Mouse (Mus musculus) limb, embryonic 11.5 days (tissue): ENCODE data around the gene Cyba. TPM values are rescaled to one million over a fixed set of nuclear protein-coding genes. Genes with fewer than 3 reads are reported as not detected.

ENCODE experiments used
- ATAC-seq: fragments of 200-750 bp; cut with Nextera tagmentation; 2 replicates; pipeline ENCODE4 v1.8.0; 2017; ENCODE audit warnings: low read depth; ENCODE audit not compliant: insufficient number of reproducible peaks, low FRiP score, low TSS enrichment
- DNase-seq: peaks from one replicate; pipeline ENCODE4 v3.0.0-alpha.2; 2015; ENCODE audit warnings: low spot score
- H3K27ac ChIP-seq: fragments of 300-500 bp; sonication (generic); replicated peaks from 2 replicates; pipeline ENCODE4 v1.5.1; 2014; ENCODE audit warnings: low read depth, mild to moderate bottlenecking, low read length
- H3K27me3 ChIP-seq: fragments of 300-500 bp; sonication (generic); 2 replicates; pipeline ENCODE4 v1.6.1; 2014; ENCODE audit warnings: mild to moderate bottlenecking, low read length, mixed read lengths; ENCODE audit not compliant: control insufficient read depth, insufficient read depth
- H3K36me3 ChIP-seq: fragments of 300-500 bp; sonication (generic); 2 replicates; pipeline ENCODE4 v1.6.1; 2014; ENCODE audit warnings: mild to moderate bottlenecking, low read length, moderate library complexity, mixed read lengths; ENCODE audit not compliant: control insufficient read depth, insufficient read depth
- H3K4me1 ChIP-seq: fragments of 300-500 bp; sonication (generic); 2 replicates; pipeline ENCODE4 v1.6.1; 2014; ENCODE audit warnings: low read length, mixed read lengths; ENCODE audit not compliant: control insufficient read depth, insufficient read depth
- H3K4me2 ChIP-seq: fragments of 300-500 bp; sonication (generic); 2 replicates; pipeline ENCODE4 v1.6.1; 2014; ENCODE audit warnings: low read depth, mild to moderate bottlenecking, moderate library complexity; ENCODE audit not compliant: severe bottlenecking
- H3K4me3 ChIP-seq: fragments of 300-500 bp; sonication (generic); 2 replicates; pipeline ENCODE4 v1.5.1; 2014; ENCODE audit warnings: low read depth, low read length
- H3K9ac ChIP-seq: fragments of 300-500 bp; sonication (generic); 2 replicates; pipeline ENCODE4 v1.6.1; 2014; ENCODE audit warnings: mild to moderate bottlenecking, low read length
- H3K9me3 ChIP-seq: fragments of 300-500 bp; sonication (generic); 2 replicates; pipeline ENCODE4 v1.6.1; 2016; ENCODE audit warnings: low read length; ENCODE audit not compliant: control insufficient read depth
- WGBS: fragments of 180-500 bp; shearing (Covaris S2); extraction: QIAGEN DNeasy Blood & Tissue Kit; methylation state at CpG from one replicate; pipeline ENCODE4 v1.1.7; 2014; 5-methylcytosine and 5-hydroxymethylcytosine counted together
- polyA plus RNA-seq: library from polyadenylated mRNA; unstranded; fragments of >200 nt; fragmentation: Nextera tagmentation; extraction: Ambion mirVana; gene quantifications from 2 replicates; pipeline ENCODE4 v1.2.1, GENCODE M21; 2014

The Cyba gene
- polyA plus RNA-seq, 1 experiment from 2014 or later, result 82.4 TPM

DNA sequence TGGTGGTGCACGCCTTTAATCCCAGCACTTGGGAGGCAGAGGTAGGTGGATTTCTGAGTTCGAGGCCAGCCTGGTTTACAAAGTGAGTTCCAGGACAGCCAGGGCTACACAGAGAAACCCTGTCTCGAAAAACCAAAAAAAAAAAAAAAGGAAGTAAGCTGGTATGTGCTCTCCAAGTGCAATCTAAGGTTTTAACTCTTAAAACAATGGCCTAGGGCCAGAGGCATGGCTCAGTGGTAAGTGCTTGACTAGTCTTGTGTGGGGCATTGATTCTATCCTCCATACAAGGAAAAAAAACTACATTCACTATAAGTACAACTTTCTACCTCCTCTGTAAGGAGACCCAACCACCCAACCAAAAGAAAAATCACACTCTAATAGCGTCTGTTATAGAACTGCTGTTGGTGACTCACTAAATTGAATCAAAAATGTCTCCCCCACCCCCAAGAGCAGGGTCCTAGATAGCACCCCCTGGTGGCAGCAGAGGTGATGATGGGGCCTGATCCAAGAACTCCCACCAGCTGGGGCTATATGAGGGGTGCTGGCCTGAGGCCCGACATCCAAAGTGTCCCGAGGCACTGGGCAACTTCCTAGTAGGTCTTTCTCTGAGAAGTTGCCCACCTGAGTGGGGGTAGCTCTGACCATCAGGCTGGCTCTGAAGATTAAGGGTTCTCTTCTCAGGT is 26.6 kb upstream of the Cyba start:
- ATAC-seq (no peak), DNase-seq (no peak)
- Histone ChIP-seq H3K27ac (no peak overlapping the region), H3K4me1 (peaks cover 11% of the 10 kb centered on the region), H3K4me2 (no peak overlapping the region), H3K36me3 (no peaks in the 10 kb centered on the region), H3K4me3 (no peak overlapping the region), H3K9ac (no peak overlapping the region), H3K9me3 (no peaks in the 10 kb centered on the region), H3K27me3 (peaks cover 28% of the 10 kb centered on the region)
- WGBS, result 55% methylated on average over 6 of the region's 6 CpGs

GRCm38 (mm10) chr8:122457171-122457570 is 24.4 kb upstream of the Cyba start:
- Histone ChIP-seq H3K36me3 (no peaks in the 10 kb centered on the region), H3K27ac (no peak overlapping the region), H3K27me3 (peaks cover 28% of the 10 kb centered on the region), H3K4me1 (peaks cover 11% of the 10 kb centered on the region), H3K4me2 (no peak overlapping the region), H3K4me3 (no peak overlapping the region), H3K9me3 (no peaks in the 10 kb centered on the region), H3K9ac (no peak overlapping the region)
- ATAC-seq (no peak), DNase-seq (no peak)
- 81% methylated on average over 11 of the region's 11 CpGs for WGBS

DNA sequence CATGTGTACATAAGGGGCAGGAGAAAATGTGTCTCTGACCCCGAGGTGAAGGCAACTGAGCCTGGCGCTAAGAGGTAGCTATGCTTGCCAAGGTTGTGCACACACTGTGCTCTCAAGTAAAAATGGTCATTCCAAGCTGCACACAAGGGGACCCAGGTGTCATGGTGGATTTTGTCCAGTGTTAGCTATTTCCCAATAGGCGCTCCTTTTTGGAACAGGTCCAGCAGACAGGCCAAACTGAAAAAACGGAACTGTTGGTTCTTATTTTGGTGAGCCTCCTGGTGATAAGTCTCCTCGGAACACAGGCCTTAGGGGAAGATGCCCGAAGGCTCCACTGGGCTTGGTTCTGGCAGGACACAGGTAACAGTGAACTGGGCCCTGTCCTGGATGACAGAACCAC is 21.7 kb upstream of the Cyba start:
- no peak for DNase-seq
- Histone ChIP-seq H3K36me3 (no peaks in the 10 kb centered on the region), H3K4me1 (no peaks in the 10 kb centered on the region), H3K9me3 (no peaks in the 10 kb centered on the region), H3K4me2 (no peak overlapping the region), H3K9ac (no peak overlapping the region), H3K4me3 (no peak overlapping the region), H3K27ac (no peak overlapping the region), H3K27me3 (peaks cover 2% of the 10 kb centered on the region)
- WGBS, result 89% methylated on average over 6 of the region's 6 CpGs
- no peak for ATAC-seq

DNA sequence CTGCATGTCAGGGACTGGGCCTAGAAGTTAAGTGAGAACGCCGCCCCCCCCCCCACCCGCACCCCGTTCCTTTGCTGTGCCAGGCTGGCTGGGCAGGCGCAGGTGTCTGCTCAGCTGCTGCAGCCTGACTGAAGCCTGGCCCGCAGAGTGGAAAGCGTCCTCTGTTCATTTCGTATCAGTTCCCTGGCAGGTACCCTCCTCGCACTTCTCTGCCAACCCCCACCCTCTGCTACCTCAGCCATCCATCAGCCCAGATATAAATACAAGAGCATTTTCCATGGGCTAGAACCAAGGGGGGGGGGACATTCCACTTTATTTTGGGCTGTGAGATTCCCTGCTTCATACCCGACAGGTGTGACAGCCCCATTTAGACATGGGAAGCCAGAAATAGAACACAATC is 19.4 kb upstream of the Cyba start:
- ATAC-seq (no peak), DNase-seq (no peak)
- H3K4me2 ChIP-seq, result no peak overlapping the region
- H3K27ac ChIP-seq, result no peak overlapping the region
- no peaks in the 10 kb centered on the region for H3K4me1 ChIP-seq
- H3K4me3 ChIP-seq, result no peak overlapping the region
- no peaks in the 10 kb centered on the region for H3K9me3 ChIP-seq
- no peak overlapping the region for H3K9ac ChIP-seq
- no peaks in the 10 kb centered on the region for H3K36me3 ChIP-seq
- H3K27me3 ChIP-seq, result no peaks in the 10 kb centered on the region
- 81% methylated on average over 10 of the region's 10 CpGs for WGBS

DNA sequence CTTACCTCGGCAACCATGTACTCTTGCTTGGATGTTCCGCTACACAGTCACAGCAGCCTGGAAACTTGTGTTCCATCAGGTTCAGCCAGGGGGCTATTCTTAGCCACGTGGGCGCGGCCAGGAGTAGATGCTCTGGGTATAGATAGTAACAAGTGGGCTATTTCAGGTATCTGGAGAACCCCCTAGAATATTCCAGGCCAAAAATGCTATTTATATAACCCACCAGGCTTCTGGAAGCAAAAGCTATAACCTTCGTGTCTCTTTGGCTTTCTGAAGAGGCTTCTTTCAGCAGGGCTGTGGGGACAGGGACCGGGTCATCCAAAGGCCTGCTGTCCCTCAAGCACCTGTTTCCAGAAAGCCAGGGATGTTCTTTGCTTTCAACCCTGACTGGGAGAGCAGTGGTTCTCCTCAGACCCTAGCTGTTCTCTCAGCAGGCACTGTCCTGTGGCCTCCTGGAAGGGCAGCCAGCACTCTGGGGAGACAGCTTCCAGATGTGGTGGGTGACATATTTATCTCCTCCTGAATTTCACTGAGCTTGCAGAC is 18.5 kb upstream of the Cyba start:
- WGBS, result 74% methylated on average over 7 of the region's 7 CpGs
- H3K4me2 ChIP-seq, result no peak overlapping the region
- no peak overlapping the region for H3K4me3 ChIP-seq
- H3K4me1 ChIP-seq, result no peaks in the 10 kb centered on the region
- H3K36me3 ChIP-seq, result no peaks in the 10 kb centered on the region
- H3K27me3 ChIP-seq, result no peaks in the 10 kb centered on the region
- no peaks in the 10 kb centered on the region for H3K9me3 ChIP-seq
- no peak overlapping the region for H3K27ac ChIP-seq
- DNase-seq (no peak), ATAC-seq (no peak)
- no peak overlapping the region for H3K9ac ChIP-seq

DNA sequence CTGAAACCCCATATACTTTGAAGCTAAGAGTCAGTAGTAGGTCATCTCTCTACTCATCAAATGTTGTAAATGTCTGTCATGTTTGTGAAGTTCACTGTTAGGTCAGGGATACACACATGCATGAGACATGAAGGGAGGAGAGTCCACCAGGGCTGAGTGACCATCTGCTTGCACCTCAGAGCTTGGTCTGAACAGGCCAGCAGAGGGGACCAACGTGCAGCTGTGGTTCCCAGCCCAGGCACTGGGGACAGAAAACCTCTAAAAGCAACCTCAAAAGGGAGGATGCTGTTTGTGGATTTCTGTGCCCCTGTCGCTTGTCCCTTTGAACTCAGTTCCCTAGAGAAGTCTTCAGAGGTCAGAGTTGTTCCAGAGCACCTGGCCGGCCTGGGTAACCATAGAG is 12.5 kb upstream of the Cyba start:
- Histone ChIP-seq H3K4me1 (peaks cover 3% of the 10 kb centered on the region; the same call in 1 of the 2 replicates), H3K9me3 (no peaks in the 10 kb centered on the region), H3K9ac (no peak overlapping the region), H3K4me2 (no peak overlapping the region), H3K36me3 (no peaks in the 10 kb centered on the region), H3K27ac (no peak overlapping the region), H3K4me3 (no peak overlapping the region), H3K27me3 (0 out of 2 replicates have a peak, but pooled peaks cover 2% of the 10 kb centered on the region)
- DNase-seq (no peak), ATAC-seq (no peak)
- WGBS, result 68% methylated on average over 3 of the region's 3 CpGs

DNA sequence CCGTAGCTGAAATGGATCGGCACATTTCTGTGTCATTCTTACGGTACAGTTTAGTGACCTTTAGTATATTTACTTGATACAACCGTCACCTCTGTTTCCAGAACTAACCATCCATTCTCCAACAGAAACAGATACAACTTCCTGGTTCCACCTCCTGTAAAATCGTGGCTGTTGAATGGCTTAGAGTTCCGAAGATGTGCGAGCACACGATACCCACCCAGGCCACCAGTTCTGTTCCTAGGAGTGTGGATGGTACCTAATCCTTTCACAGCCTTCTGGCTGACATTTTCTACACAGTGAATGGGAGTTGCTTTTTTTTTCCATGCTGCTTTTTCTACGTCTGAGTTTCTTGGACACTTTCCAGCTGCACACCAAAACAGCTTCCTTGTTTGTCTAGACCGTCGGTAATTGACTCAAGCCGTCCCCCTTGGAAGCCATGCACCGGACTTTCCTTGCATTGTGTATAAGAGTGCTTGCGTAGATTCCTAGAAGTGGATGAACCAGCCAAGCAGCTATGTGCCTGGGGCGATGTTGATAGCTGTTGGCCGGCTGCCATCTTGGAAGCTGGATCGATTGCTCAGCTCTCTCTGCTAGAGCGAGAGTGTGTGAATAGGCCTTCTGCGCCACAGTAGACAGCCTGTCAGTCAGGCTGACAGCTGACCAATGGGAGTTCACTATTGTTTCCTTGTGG is 11.5 kb upstream of the Cyba start:
- Histone ChIP-seq H3K4me1 (peaks cover 3% of the 10 kb centered on the region; the same call in 1 of the 2 replicates), H3K4me3 (peak overlapping the region; percentile 50), H3K27ac (peak overlapping the region; percentile 82), H3K4me2 (peak overlapping the region; percentile 68), H3K9ac (peak overlapping the region; percentile 83), H3K27me3 (0 out of 2 replicates have a peak, but pooled peaks cover 2% of the 10 kb centered on the region), H3K36me3 (no peaks in the 10 kb centered on the region), H3K9me3 (no peaks in the 10 kb centered on the region)
- ATAC-seq, result no peak
- 39% methylated on average over 19 of the region's 19 CpGs for WGBS
- DNase-seq, result peak; percentile 62

GRCm38 (mm10) chr8:122443262-122444006 is 10.7 kb upstream of the Cyba start, which contains the start of gene Mvd:
Gene Mvd, minus strand, starts transcription at chr8:122443422.
- DNase-seq, result peak; percentile 99
- H3K9me3 ChIP-seq, result no peaks in the 10 kb centered on the region
- H3K4me2 ChIP-seq, result peak within 1 kb of the TSS; percentile 68
- H3K4me3 ChIP-seq, result peak within 1 kb of the TSS; percentile 50
- H3K9ac ChIP-seq, result peak within 1 kb of the TSS; percentile 83
- peaks cover 1% of the 10 kb centered on the region for H3K36me3 ChIP-seq
- peak; percentile 98 for ATAC-seq
- under 1% methylated on average over 47 of the region's 47 CpGs for WGBS
- H3K27me3 ChIP-seq, result 0 out of 2 replicates have a peak, but pooled peaks cover 2% of the 10 kb centered on the region
- peak within 1 kb of the TSS; percentile 82 for H3K27ac ChIP-seq
- peaks cover 3% of the 10 kb centered on the region; the same call in 1 of the 2 replicates for H3K4me1 ChIP-seq
